Mouse (Mus musculus) kidney, postnatal 4 days (tissue): ENCODE measurements at regions not wholly inside any gene's neighbourhood (a gene's known extent, or its start where the extent isn't known, plus 50 kb on each side); places are given as distances from the start of the nearest gene placed in this dataset.
"Not testable (repeated sequence)": the region's sequence is repeated elsewhere in the genome, so short reads cannot be mapped to it uniquely, and the experiment has no call there.

Source experiments
- DNase-seq, 2 experiments: peaks; one replicate each; pipeline ENCODE4 v3.0.0; 2021; ENCODE audit warnings: mixed read lengths in 2 of 2

- no peak for DNase-seq
Measured at GRCm38 (mm10) chr8:56929076-56929475, 378.2 kb downstream of the Fbxo8 start.

GRCm38 (mm10) chr8:56932421-56932820, 381.5 kb downstream of the Fbxo8 start:
- no peak for DNase-seq

- DNase-seq = no peak
Measured at GRCm38 (mm10) chr8:56962186-56962585, 358.6 kb upstream of the Hand2 start.

GRCm38 (mm10) chr8:56970311-56970710, 350.5 kb upstream of the Hand2 start:
- peak in 1 of 2 experiments; percentile 7 for DNase-seq

GRCm38 (mm10) chr8:56978994-56979393, 341.8 kb upstream of the Hand2 start:
- DNase-seq = no peak

- DNase-seq = peak in 1 of 2 experiments; percentile 9
Measured at GRCm38 (mm10) chr8:56979416-56979815, 341.4 kb upstream of the Hand2 start.

- DNase-seq = no peak
Measured at GRCm38 (mm10) chr8:57010318-57011024, 310.3 kb upstream of the Hand2 start.

GRCm38 (mm10) chr8:57013813-57014320, 306.9 kb upstream of the Hand2 start:
- DNase-seq = no peak

GRCm38 (mm10) chr8:57016329-57016728, 304.5 kb upstream of the Hand2 start:
- DNase-seq = no peak

- not testable (repeated sequence) for DNase-seq
Measured at GRCm38 (mm10) chr8:57028096-57028495, 292.7 kb upstream of the Hand2 start.

- DNase-seq = no peak
Measured at GRCm38 (mm10) chr8:57048490-57048889, 272.3 kb upstream of the Hand2 start.

GRCm38 (mm10) chr8:57048909-57049308, 271.9 kb upstream of the Hand2 start:
- no peak for DNase-seq

GRCm38 (mm10) chr8:57052661-57053060, 268.1 kb upstream of the Hand2 start:
- DNase-seq = no peak

GRCm38 (mm10) chr8:57076995-57077394, 243.8 kb upstream of the Hand2 start:
- DNase-seq = no peak

GRCm38 (mm10) chr8:57086811-57087210, 234.0 kb upstream of the Hand2 start:
- no peak for DNase-seq

- no peak for DNase-seq
Measured at GRCm38 (mm10) chr8:57092403-57092802, 228.4 kb upstream of the Hand2 start.

GRCm38 (mm10) chr8:57095169-57095568, 225.6 kb upstream of the Hand2 start:
- no peak for DNase-seq

GRCm38 (mm10) chr8:57110765-57111402, 209.9 kb upstream of the Hand2 start:
- DNase-seq = not testable (repeated sequence)

GRCm38 (mm10) chr8:57111403-57111771, 209.4 kb upstream of the Hand2 start:
- no peak for DNase-seq

- DNase-seq = no peak
Measured at GRCm38 (mm10) chr8:57113915-57114314, 206.9 kb upstream of the Hand2 start.

GRCm38 (mm10) chr8:57115303-57115702, 205.5 kb upstream of the Hand2 start:
- DNase-seq = no peak

- DNase-seq = no peak
Measured at GRCm38 (mm10) chr8:57134041-57134440, 186.7 kb upstream of the Hand2 start.

GRCm38 (mm10) chr8:57134726-57135125, 186.1 kb upstream of the Hand2 start:
- no peak for DNase-seq

GRCm38 (mm10) chr8:57148036-57148435, 172.7 kb upstream of the Hand2 start:
- no peak for DNase-seq
